Mouse (Mus musculus): ENCODE data around the gene Ptprm. TPM values are rescaled to one million over a fixed set of nuclear protein-coding genes. Genes with fewer than 3 reads are reported as not detected.

Ptprm gene
- total RNA-seq, 2 experiments from 2014 or later = 27.3 to 31.9 TPM

DNA sequence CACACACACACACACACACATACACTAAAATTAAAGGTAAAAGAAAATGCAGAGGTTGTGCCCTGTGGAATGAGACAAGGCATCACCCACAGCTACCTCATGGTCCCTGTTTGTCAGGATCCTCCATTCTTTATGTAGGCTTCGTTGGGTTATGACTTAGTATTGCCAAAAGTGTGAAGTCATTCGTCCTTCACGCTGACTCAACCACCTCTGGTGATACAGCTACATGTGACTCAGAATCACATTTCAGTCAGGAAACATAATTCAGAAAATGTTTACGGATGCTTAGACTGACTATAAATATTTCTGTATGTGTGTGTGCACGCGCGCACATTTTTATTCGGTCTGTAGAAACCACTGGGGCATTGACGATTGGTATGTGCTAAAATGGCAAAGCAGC is 121.2 kb downstream of the Ptprm start:
- DNase-seq (ENCODE audit: low spot score in 2 of 2) = no peak

DNA sequence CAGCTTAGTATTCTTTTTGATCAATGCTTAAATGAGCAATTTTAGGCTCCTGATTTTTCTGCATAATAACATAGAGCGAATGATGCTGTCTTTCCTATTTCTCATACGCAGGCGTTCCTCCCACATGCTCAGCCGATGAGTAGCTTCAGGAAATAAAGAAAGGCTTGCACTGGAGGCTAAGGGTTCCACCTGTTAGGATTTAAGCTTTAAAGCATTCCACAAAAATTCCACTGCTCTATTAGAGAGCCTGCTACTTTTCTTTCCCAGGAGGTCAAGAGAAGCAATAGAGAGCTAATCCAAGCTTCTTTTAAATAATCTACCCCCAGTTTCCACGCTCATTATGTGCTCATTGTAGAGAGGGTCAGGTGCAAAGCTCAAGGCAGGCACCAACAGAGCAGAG is 127.3 kb downstream of the Ptprm start:
- no peak for DNase-seq (ENCODE audit: low spot score in 2 of 2)

DNA sequence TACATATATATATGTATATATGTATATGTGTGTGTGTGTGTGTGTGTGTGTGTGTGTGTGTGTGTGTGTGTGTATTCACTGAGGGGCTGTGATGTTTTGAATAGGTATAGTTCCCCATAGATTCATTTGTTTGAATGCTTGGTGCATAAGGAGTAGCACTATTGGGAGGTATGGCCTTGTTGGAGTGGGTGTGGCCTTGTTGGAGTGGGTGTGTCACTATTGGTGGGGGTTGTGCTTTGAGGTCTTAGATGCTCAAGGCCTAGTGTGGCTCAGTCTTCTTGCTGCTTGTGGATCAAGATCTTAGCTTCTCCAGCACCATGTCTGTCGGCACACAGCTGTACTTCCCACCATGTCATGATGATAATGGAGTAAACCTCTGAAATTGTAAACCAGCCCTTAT is 138.9 kb downstream of the Ptprm start:
- DNase-seq (ENCODE audit: low spot score in 2 of 2) = no peak

DNA sequence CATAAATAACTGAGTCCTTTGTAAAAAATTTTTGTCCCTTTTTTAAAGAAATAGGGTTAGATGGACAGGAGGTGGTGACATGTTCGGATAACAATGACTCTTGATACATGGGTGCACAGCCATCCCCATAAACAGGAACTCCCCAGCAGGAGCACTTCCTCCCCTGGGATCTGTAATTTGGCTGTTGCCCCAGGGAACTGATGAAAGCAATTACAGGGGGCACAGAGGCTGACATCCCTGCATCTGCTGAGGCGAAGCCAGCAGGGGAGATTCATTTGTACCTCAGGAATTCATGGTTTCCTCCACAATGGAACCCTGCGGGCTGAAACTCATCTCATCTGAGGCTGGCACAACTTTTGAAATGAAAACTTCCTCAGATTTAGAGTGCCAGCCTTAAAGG is 140.5 kb downstream of the Ptprm start:
- DNase-seq (ENCODE audit: low spot score in 2 of 2) = no peak

DNA sequence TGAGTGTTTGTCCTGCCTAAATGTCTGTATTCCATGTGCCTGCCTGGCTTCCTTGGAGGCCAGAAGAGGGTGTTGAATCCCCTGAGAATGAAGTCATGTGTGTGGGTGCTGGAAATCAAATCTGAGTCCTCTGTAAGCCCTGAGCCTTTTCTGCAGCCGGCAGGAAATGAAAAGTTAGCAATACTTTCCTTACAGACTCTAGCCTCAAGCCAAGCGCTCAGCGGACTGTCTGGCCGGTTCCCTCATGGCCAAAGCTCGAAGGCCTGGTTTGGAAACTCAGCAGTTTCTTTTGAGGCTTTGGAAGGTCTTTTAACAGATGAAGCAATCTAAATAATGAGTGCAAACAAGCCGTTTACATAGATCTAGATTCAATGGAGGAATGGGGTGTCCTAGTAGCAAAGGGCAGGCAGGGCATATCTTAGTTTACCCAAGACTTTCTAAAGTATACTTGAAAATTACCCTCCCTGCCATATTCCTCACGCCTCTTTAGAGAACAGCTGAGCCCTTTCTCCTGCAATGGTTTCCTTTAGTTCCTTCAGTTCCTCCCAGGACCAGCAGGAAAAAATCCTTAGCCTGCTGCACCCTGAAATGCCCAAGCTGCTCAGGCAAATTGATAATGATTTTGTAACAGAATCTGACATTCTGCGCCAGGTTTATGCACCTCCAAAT is 144.4 kb downstream of the Ptprm start:
- no peak for DNase-seq (ENCODE audit: low spot score in 2 of 2)

DNA sequence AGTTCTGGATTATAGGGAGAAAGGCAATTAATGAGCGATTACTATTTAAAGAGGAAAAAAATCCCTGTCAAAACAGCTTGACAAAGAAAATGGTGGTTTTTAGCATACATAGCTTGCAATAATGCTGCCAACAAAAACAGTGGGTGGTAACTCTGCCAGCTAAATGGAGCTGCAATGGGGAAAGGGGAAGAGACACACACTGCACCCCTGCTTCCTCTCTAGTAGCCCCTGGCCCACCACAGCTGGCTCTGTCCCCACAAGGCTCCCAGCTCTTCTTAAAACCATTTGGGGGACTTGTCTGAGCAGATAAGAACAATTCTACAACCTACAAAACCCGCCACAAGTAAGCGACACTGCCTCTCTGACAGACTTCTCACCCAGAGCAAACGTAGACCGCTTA is 145.7 kb downstream of the Ptprm start:
- no peak for DNase-seq (ENCODE audit: low spot score in 2 of 2)

DNA sequence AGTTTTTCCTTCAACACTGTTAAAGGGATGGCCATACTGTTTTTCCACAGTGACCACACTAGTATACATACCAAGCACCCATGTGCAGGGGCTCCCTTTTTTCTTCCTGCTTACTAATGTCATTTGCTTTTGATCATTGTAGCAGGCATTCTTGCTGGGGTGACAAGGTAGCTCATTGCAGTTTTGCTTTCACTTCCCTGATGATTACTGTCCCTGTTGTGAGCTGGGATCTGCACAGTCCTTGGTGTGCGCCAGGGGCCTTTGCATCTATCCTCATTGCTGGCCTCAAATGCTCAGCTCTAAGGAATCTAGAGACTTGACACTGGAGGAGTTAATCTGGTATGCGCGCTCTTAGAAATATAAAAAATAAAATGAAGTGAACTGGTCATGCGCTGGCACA is 147.3 kb downstream of the Ptprm start:
- DNase-seq (ENCODE audit: low spot score in 2 of 2) = no peak

DNA sequence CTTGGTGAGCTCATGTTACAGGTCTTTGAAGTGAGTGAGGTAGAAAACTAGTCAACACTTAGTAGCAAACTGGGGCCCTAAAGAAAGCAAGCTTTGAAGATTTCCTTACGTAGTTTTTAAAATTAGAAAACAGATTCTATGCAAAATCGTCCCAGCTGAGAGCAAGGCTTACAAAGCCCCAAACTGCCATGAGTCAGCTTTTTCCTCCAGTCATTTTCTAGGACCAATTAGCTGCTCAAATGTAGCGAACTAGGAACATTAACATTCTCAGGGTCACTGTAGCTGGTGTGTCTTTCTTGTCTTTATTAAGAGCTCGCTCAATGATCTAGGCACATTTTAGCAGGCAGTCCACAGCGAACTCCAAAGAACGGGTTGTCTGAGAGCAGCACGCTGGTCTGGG is 153.1 kb downstream of the Ptprm start:
- DNase-seq (ENCODE audit: low spot score in 2 of 2) = no peak

DNA sequence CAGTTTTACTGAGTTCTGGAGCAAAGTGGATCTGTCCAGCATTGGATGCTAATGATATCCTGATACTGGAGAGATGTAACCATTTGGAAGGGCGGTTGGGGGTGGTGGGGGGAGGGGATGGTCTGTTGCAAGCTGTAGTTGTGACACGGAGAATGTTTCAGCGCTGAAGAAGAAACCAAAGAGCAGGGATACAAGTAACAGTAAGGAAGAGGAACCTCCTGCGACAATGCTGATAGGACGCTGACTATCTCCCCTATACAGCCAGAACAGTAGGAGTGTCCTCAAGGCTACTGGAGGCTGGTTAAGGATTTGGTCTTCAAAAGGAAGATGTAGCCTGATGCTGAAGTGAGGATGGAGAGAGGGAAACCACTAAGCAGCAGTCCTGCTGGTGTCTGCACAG is 160.5 kb downstream of the Ptprm start:
- no peak for DNase-seq (ENCODE audit: low spot score in 2 of 2)

DNA sequence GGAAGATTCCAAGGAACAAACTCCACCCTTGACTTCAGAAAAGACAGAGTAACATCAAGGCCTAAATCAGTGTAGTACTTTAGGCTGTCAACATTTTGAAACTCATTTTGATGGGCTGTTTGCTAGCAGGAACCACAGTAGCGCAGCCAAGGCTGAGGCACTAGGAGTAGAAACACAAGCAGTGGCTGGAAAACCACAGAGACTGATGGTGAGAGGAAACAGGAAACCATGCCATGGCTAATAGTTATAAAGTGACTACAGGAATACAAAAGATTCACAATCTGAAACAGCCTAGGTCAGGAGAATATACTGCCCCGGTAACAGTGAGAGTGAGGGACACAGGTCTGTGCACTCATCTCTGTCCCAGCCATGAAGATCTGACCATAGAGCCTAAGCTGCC is 165.7 kb downstream of the Ptprm start:
- DNase-seq (ENCODE audit: low spot score in 2 of 2) = no peak

DNA sequence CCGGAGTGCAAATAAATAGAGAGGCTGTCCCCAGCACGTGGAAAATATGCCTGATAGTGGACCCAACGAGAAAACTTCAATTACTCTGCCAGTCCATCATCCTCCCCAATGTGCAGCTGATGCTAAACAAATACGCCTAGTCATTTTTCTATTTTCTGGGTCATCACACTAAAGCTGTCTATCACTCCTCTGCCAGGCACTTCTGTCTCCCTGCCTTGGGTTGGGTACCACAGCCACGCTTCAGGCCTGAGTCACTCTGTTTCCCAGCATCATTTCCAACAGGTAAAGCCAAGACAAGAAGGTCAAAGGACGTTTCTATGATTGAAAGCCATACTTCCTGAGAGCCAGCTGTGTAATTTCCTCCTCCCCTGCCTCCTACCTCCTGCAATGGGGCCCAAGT is 167.4 kb downstream of the Ptprm start:
- DNase-seq (ENCODE audit: low spot score in 2 of 2) = no peak

DNA sequence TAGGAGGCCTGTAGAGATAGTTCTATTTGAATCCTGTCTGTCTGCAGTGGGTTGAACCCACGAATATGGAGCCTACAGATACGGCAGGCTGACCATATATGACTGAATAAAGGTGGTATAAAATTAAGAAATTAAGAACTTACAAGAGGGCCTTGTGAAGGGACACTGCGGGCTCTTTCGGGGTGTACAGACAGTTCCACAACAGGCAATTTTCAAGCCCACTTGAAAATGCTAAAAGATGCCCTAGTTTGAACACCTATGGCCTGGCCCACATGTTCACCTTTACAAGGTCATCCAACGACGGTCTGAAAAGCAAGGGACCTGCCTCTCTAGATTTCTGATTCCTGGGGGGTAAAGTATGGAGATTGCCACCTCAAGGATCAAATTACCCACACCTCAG is 168.3 kb downstream of the Ptprm start:
- no peak for DNase-seq (ENCODE audit: low spot score in 2 of 2)

DNA sequence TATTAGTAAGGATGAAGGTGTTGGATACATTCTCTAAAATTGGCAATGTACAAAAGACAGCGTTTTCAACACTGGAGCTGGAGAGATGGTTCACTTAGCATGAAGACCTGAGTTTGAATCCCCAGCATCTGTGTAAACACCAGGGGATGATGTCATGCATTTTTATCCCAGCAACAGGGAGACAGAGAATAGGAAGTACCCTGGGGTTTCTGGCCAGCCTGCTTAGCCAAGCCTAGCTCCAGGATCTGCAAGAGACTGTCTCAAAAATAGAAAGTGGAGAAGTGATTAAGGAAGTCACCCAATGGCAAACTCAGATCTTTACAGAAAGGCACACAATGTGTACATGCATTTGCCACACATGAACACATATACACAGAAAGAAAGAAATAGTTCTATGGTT is 174.8 kb downstream of the Ptprm start:
- no peak for DNase-seq (ENCODE audit: low spot score in 2 of 2)

DNA sequence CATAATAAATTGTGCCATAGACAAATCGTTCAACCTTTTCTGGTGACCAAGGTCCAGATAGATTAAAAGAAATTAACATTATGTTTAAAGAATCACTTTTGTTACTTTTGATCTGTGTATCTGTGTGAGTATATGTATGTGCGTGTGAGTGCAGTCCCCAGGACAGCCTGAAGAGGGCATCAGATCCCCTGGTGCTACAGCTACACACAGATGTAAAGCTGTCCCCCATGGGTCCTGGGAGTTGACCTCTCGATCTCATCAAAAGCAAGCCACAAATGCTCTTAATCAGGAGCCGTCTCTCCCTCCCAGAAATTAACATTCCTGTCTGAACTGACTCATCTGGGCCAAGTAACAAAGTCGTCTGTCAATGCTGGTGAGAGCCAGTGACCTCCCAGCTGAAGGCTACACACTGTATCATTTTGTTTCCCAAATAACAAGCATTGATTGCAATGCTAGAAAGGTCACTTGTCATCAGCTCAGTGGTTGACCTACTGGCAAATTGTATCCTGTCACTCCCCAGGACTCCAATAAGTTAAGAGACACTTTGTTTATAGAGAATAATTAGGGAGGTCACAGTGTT is 175.5 kb downstream of the Ptprm start:
- DNase-seq (ENCODE audit: low spot score in 2 of 2) = no peak

DNA sequence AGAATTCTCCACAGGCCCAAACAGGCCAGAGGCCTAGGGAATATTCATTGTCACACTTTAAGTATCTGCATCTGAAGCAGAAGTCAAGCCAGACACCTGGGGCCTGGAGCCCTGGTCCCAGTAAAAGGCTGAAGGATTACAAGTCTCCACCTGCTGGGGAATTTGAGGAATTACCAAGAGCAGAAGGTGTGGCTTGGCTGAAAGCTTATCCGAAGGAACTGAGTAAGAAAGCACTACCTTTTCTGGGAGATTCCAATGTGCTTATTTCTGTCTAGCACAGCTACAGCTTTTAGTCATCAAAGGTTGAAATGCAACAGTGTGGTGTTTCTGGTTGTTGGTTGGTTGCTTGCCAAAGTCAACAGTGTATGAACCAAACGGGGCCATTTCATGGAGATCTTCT is 178.4 kb downstream of the Ptprm start:
- DNase-seq (ENCODE audit: low spot score in 2 of 2) = peak; percentile 17 to 35

DNA sequence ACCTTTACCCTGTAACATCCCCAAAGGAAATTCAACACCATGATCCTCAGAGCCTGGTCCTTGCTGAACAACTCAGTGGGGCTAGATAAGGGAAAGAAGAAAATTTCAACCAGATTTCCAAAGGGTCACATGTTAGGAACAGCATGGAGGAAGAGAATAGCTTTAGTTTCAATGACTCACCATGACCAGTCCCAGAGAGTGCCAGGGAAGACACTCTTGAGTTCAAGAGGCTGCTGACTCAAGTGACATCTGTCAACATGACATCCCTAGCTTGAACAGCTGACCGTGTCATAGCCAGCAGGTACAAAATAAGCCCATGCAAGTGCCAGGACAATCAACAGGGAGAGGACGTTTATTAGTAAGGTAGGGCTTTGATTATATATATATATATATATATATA is 182.9 kb downstream of the Ptprm start:
- no peak for DNase-seq (ENCODE audit: low spot score in 2 of 2)

DNA sequence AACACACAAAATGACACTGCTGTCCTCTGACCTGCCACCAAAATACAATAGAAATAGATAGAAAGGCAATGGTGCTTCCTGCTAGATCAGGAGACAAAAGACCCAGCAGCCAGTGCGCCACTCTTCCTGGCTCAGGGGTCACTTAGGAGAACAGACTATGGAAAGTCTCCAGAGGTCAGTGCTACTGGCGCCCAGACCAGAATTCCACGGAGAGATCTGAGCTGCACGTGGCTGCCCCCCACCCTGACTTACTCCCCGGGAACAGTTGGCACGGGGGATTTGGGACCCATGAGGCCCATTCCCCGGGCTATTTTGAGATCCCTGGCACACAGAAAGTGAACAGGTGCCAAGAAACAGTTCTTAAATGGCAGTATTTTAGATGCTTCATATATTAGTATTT is 183.6 kb downstream of the Ptprm start:
- DNase-seq (ENCODE audit: low spot score in 2 of 2) = no peak

DNA sequence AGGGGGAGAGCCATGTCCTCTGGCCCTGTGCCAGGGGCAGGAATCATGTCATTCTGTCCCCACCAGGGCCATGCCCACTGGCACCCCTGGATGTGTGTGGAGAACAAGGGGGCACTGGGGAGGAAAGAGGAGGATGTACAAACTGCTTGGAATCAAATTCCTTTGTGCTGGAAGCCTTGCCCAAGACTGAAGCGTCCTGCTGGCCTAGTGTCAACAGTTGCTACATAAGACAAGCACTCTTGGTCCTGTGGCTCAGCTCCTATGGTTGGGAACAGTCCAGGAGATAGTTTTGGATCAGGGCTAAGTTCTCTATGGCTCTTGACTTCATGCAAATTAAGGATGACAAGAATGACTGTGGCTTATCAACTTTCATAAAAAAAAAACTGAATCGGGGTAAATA is 188.4 kb downstream of the Ptprm start:
- no peak for DNase-seq (ENCODE audit: low spot score in 2 of 2)

DNA sequence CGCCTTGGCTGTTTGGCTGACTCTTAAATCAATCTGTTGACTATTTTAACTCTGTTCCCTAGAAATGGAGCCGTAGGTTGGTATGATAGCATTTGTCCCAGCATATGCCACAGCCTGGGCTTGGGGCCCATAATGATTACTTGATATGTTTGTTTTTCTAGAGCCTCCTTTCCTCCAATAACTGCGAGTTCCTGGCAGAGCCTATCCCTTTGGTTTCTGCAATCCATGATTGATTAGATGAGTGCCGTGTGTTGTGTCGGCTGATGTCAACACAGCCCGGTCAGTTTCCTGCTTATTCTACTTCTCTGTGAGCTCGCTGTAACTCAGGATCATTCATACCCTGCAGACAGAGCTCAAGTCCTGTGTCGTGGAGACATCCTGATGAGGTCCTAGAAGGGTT is 194.6 kb downstream of the Ptprm start:
- peak in 1 of 2 experiments; percentile 27 for DNase-seq (ENCODE audit: low spot score in 2 of 2)

DNA sequence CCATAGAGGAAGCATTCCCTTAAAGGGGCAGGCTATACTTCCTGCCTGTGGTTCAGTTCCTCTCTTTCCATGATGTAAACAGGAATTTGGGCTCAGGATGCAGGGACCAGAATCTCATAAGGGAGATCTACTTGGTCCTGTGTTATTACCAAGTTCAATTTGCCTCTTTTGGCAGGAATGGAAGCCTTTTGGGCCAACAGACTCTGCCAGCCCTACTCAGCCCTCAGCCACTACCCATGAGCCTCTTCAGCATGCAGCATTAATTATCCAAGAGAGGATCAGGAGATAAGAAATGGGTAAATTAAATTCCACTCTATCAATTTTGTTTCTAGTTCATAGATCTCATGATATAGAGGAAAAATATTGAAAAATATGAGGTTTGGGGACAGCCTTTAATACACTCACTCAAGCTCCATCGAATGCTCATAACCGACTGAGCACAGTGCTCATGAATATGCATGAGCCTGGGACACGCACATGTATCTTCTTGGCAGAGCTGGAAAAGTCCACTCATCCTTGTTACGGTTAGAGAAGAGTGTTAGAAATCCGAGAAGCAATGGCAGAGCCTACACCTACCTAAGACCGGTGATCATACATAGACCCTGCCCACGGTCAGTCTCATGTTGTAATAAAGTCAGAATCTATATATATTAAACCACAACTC is 197.0 kb downstream of the Ptprm start:
- no peak for DNase-seq (ENCODE audit: low spot score in 2 of 2)

DNA sequence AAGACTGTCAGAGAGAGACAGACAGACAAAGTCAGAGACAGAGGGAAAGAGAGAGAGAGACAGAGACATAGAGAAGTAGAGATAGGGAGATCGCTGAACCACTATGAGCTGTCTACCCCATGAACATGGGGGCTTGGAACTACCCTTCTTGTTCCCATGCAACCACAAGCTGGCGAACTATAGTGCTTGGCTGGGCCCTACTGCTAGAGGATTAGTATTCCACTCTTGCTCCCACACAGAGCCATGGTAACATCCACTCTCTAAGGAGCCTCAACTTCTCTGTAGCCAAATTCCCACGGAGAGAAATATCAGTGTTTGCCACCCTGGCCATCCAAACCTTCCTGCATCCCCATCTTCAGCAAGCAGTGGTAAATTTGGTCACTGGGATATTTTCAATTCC is 202.0 kb downstream of the Ptprm start:
- DNase-seq (ENCODE audit: low spot score in 2 of 2) = peak in 1 of 2 experiments; percentile 25

DNA sequence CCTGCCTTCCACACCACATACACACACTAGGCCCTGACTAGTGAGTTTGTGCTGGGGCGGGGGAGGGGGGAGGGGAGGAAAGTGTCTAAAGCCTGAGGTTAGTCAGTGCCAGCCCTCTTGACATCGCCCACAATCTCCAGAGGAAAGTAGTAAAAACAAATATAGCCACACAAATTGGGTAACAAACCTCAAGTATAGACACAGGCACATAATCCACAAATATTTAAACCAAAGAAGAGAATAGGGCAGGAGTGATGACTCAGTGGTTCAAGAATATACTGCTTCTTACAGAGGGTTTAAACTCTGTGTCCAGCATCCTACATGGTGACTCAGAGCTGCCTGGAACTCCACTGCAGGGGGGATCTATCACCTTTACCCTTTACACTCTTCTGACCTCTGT is 203.8 kb downstream of the Ptprm start:
- DNase-seq (ENCODE audit: low spot score in 2 of 2) = no peak

DNA sequence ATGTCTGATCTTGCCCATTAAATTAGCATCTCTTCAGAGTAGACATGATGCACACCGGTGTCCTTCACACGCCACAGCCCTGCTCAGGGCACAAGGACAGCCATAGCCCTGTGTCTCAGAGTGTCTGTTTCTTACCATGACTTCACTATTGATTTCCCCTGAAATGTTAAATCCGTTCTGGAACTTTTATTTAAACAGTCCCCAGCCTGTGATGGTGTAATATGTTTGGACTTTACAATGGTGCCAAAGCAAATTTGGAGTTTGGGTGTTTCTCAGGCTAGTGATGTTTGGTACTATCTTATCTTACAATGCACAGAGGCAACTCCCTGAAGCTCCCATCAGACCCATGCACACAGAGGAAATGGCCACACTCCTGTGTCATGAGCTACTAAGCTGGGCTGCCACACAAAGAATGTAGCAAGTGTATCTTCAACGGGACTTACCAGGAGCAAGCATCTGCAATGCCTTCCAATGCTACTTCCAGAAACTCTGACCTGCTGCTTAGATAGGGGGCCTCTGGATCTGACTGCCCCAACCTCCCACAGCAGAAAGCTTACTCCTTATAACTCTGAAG is 212.0 kb downstream of the Ptprm start:
- peak in 1 of 2 experiments; percentile 6 for DNase-seq (ENCODE audit: low spot score in 2 of 2)
